Mouse (Mus musculus) left cerebral cortex, adult 18-20 months (tissue): ENCODE measurements at regions not wholly inside any gene's neighbourhood (a gene's known extent, or its start where the extent isn't known, plus 50 kb on each side); places are given as distances from the start of the nearest gene placed in this dataset.

Source experiments
- DNase-seq, 2 experiments: peaks; one replicate each; pipeline ENCODE4 v3.0.0; 2021 to 2022; ENCODE audit warnings: low spot score in 2 of 2, mixed read lengths in 1 of 2

GRCm38 (mm10) chr2:56025059-56025458 is 589.3 kb downstream of the Kcnj3 start:
- peak; percentile 9 to 35 for DNase-seq

GRCm38 (mm10) chr2:56028958-56029357 is 593.2 kb downstream of the Kcnj3 start:
- no peak for DNase-seq
